Mouse (Mus musculus): Measurements from ENCODE around the gene Ankrd27. TPM values are rescaled to one million over a fixed set of nuclear protein-coding genes. Genes with fewer than 3 reads are reported as not detected.

Ankrd27 gene
- polyA plus RNA-seq (2015; fragmentation: Illumina TruSeq; extraction: RNeasy Lipid Tissue Mini Kit (QIAGEN cat#74804); ENCODE audit: low read depth, low replicate concordance), result 26.4 TPM

GRCm38 (mm10) chr7:35586055-35586905 lies at the start of gene Ankrd27:
TSS of gene Ankrd27 (plus strand) at chr7:35586244.

GRCm38 (mm10) chr7:35537562-35537961 lies 48.5 kb upstream of the Ankrd27 start, which contains the start of gene Tdrd12:
TSS of gene Tdrd12 (minus strand) at chr7:35537745.

GRCm38 (mm10) chr7:35556205-35556603 lies 29.8 kb upstream of the Ankrd27 start, which contains the start of gene Nudt19:
TSS of gene Nudt19 (minus strand) at chr7:35556304.

GRCm38 (mm10) chr7:35585191-35586054 lies 621 bp upstream of the Ankrd27 start, which contains the start of gene Rgs9bp:
TSS of gene Rgs9bp (minus strand) at chr7:35585582.

GRCm38 (mm10) chr7:35647101-35647698 lies 61.2 kb downstream of the Ankrd27 start, which contains the start of gene Pdcd5:
TSS of gene Pdcd5 (minus strand) at chr7:35647521.

Other genes with a start within 250 kb of the Ankrd27 start
- gene Faap24, start 189.4 kb upstream of the Ankrd27 start, polyA plus RNA-seq (2015; fragmentation: Illumina TruSeq; extraction: RNeasy Lipid Tissue Mini Kit (QIAGEN cat#74804); ENCODE audit: low read depth, low replicate concordance), result 7.1 TPM
- 17.4 TPM for gene Cep89, start 189.2 kb upstream of the Ankrd27 start, polyA plus RNA-seq (2015; fragmentation: Illumina TruSeq; extraction: RNeasy Lipid Tissue Mini Kit (QIAGEN cat#74804); ENCODE audit: low read depth, low replicate concordance)
- gene Slc7a9, start 137.4 kb upstream of the Ankrd27 start, polyA plus RNA-seq (2015; fragmentation: Illumina TruSeq; extraction: RNeasy Lipid Tissue Mini Kit (QIAGEN cat#74804); ENCODE audit: low read depth, low replicate concordance), result not detected
- gene Tdrd12, start 48.5 kb upstream of the Ankrd27 start, polyA plus RNA-seq (2015; fragmentation: Illumina TruSeq; extraction: RNeasy Lipid Tissue Mini Kit (QIAGEN cat#74804); ENCODE audit: low read depth, low replicate concordance), result 0.12 TPM
- gene Nudt19, start 29.9 kb upstream of the Ankrd27 start, polyA plus RNA-seq (2015; fragmentation: Illumina TruSeq; extraction: RNeasy Lipid Tissue Mini Kit (QIAGEN cat#74804); ENCODE audit: low read depth, low replicate concordance), result 163 TPM
- 0.22 TPM for gene Rgs9bp, start 662 bp upstream of the Ankrd27 start, polyA plus RNA-seq (2015; fragmentation: Illumina TruSeq; extraction: RNeasy Lipid Tissue Mini Kit (QIAGEN cat#74804); ENCODE audit: low read depth, low replicate concordance)
- gene Pdcd5, start 61.3 kb downstream of the Ankrd27 start, polyA plus RNA-seq (2015; fragmentation: Illumina TruSeq; extraction: RNeasy Lipid Tissue Mini Kit (QIAGEN cat#74804); ENCODE audit: low read depth, low replicate concordance), result 113 TPM
- gene Dpy19l3, start 168.2 kb downstream of the Ankrd27 start, polyA plus RNA-seq (2015; fragmentation: Illumina TruSeq; extraction: RNeasy Lipid Tissue Mini Kit (QIAGEN cat#74804); ENCODE audit: low read depth, low replicate concordance), result 22.1 TPM
- gene Zfp507, start 216.8 kb downstream of the Ankrd27 start, polyA plus RNA-seq (2015; fragmentation: Illumina TruSeq; extraction: RNeasy Lipid Tissue Mini Kit (QIAGEN cat#74804); ENCODE audit: low read depth, low replicate concordance), result 9.5 TPM